Comparison of ENCODE assay signal across 8 mouse cellular contexts in the genomic region with DNA sequence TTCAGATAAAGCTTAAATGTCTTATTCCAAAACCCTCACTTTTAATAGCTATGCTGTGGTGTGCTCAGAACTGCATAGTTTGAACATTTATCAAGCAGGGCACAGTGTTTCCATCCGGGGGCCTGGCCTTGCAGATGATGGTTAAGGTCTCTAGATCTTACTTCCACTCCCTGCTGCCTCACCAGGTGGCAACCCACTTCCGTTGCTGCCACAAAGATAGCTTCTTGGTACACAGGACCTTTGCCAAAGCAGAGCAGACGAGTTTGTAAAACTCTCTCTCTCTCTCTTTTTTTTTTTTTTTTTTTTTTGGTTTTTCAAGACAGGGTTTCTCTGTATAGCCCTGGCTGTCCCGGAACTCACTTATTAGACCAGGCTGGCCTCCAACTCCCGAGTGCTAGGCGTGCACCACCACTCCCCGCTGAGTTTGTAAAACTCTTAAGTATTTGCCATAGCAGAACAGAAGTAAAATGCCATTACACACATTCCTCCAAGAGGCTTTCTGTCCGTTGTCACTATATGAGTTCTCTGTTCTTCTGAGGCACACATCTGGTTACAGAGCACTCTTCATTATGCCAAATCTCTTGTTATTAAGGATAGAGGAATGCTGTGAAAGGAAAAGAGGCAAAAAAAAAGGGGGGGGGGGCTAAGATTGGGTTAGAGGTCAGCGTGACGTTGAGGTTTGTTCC. TPM values are rescaled to one million over a fixed set of nuclear protein-coding genes. Genes with fewer than 3 reads are reported as not detected.
A peak's percentile ranks its signal among the peaks of the same experiment; 100 is the strongest.
DNase-seq lines count a peak whose midpoint lies in the region; ATAC-seq and TF ChIP-seq lines count a peak whose summit lies in the region.

No protein-coding gene starts in this region.

- no peaks in the 10 kb centered on the region for H3K9me3 ChIP-seq in heart, embryonic 16.5 days (replicated peaks; ENCODE audit: control insufficient read depth, low read length)
- H3K9me3 ChIP-seq in lung, embryonic 16.5 days (ENCODE audit: control insufficient read depth, low read length), result no peaks in the 10 kb centered on the region
- H3K9me3 ChIP-seq in stomach, embryonic 16.5 days (replicated peaks; ENCODE audit: control insufficient read depth, low read length), result no peaks in the 10 kb centered on the region

- H3K27ac ChIP-seq in heart, embryonic 16.5 days (ENCODE audit: low read length), result peak overlapping the region; percentile 53
- no peak overlapping the region for H3K27ac ChIP-seq in bone marrow, adult 2 months (ENCODE audit: control insufficient read depth, insufficient read depth, low read depth, low read length, poor library complexity)
- peak overlapping the region; percentile 97 for H3K27ac ChIP-seq in lung, embryonic 16.5 days (ENCODE audit: low read length)
- peak overlapping the region; percentile 62; the same call in 1 of the 2 replicates for H3K27ac ChIP-seq in stomach, embryonic 16.5 days (ENCODE audit: low read length)

- no peaks in the 10 kb centered on the region for H3K36me3 ChIP-seq in heart, embryonic 16.5 days (ENCODE audit: control insufficient read depth, insufficient read depth)
- no peaks in the 10 kb centered on the region for H3K36me3 ChIP-seq in lung, embryonic 16.5 days (ENCODE audit: control insufficient read depth, insufficient read depth, low read length)
- no peaks in the 10 kb centered on the region for H3K36me3 ChIP-seq in stomach, embryonic 16.5 days (ENCODE audit: control insufficient read depth, insufficient read depth, low read length)

- H3K9ac ChIP-seq in heart, embryonic 16.5 days (ENCODE audit: low read length), result peak overlapping the region; percentile 54
- H3K9ac ChIP-seq in lung, embryonic 16.5 days (ENCODE audit: low read length), result peak overlapping the region; percentile 45
- H3K9ac ChIP-seq in stomach, embryonic 16.5 days (ENCODE audit: low read length), result peak overlapping the region; percentile 55; the same call in 1 of the 2 replicates

- no peak for ATAC-seq in heart, embryonic 16.5 days (replicated peaks; ENCODE audit: extremely low read depth, insufficient read depth, low FRiP score)
- ATAC-seq in hematopoietic stem cell, adult 5-6 weeks (replicated peaks in 1 of 2; ENCODE audit: insufficient read depth in 1 of 2, low FRiP score in 2 of 2, low TSS enrichment in 1 of 2, low read depth in 1 of 2, poor library complexity in 2 of 2, severe bottlenecking in 2 of 2), result peak; percentile 22 to 41
- ATAC-seq in lung, embryonic 16.5 days (ENCODE audit: low read depth), result no peak; the same call in 1 of the 2 replicates
- no peak for ATAC-seq in stomach, embryonic 16.5 days (ENCODE audit: insufficient read depth, low FRiP score)

- peak overlapping the region; percentile 94 for H3K4me3 ChIP-seq in heart, embryonic 16.5 days (ENCODE audit: low read length)
- H3K4me3 ChIP-seq in bone marrow, adult 2 months (replicated peaks; ENCODE audit: control insufficient read depth, low read depth, low read length), result peak overlapping the region; percentile 2
- H3K4me3 ChIP-seq in lung, embryonic 16.5 days (ENCODE audit: low read length), result peak overlapping the region; percentile 89
- peak overlapping the region; percentile 89 for H3K4me3 ChIP-seq in stomach, embryonic 16.5 days (replicated peaks; ENCODE audit: low read length)

- H3K4me2 ChIP-seq in heart, embryonic 16.5 days (ENCODE audit: low read depth, low read length), result peak overlapping the region; percentile 79
- H3K4me2 ChIP-seq in lung, embryonic 16.5 days (ENCODE audit: low read depth, low read length), result peak overlapping the region; percentile 66
- H3K4me2 ChIP-seq in stomach, embryonic 16.5 days (ENCODE audit: low read depth, low read length), result peak overlapping the region; percentile 56

- intact Hi-C loops in heart, postnatal 36 days (cut with DNase I), result loop anchor here (10.0 kb wide), 2 partner anchors 341 to 411 kb away; a partner anchor contains a TSS

- peaks cover 19% of the 10 kb centered on the region for H3K4me1 ChIP-seq in heart, embryonic 16.5 days (ENCODE audit: control insufficient read depth, insufficient read depth, low read length)
- H3K4me1 ChIP-seq in bone marrow, adult 2 months (ENCODE audit: control insufficient read depth, insufficient read depth, low read length), result peaks cover 6% of the 10 kb centered on the region; the same call in 1 of the 2 replicates
- peaks cover 7% of the 10 kb centered on the region for H3K4me1 ChIP-seq in lung, embryonic 16.5 days (replicated peaks; ENCODE audit: control insufficient read depth, insufficient read depth, low read length)
- peaks cover 17% of the 10 kb centered on the region for H3K4me1 ChIP-seq in stomach, embryonic 16.5 days (ENCODE audit: control insufficient read depth, insufficient read depth, low read length)

- no peaks in the 10 kb centered on the region for H3K27me3 ChIP-seq in heart, embryonic 16.5 days (ENCODE audit: control insufficient read depth, insufficient read depth, low read length)
- H3K27me3 ChIP-seq in lung, embryonic 16.5 days (ENCODE audit: control insufficient read depth, insufficient read depth, low read depth, low read length), result no peaks in the 10 kb centered on the region
- no peaks in the 10 kb centered on the region for H3K27me3 ChIP-seq in stomach, embryonic 16.5 days (ENCODE audit: control insufficient read depth, insufficient read depth, low read length)

- no peak for TF ChIP-seq CTCF in bone marrow, adult 2 months (IDR thresholded peaks at IDR 0.05; ENCODE audit: control insufficient read depth, insufficient read depth, low read length)

- TF ChIP-seq POLR2A in bone marrow, adult 2 months (IDR thresholded peaks at IDR 0.05; ENCODE audit: borderline replicate concordance, control insufficient read depth, low read depth, low read length), result no peak

- 57% methylated on average over 10 of the region's 10 CpGs for WGBS in heart, embryonic 16.5 days
- 43% methylated on average over 10 of the region's 10 CpGs for WGBS in bone marrow, adult 2 months
- 54% methylated on average over 10 of the region's 10 CpGs for WGBS in lung, embryonic 16.5 days
- WGBS in stomach, embryonic 16.5 days, result 49% methylated on average over 10 of the region's 10 CpGs

- DNase-seq in heart, postnatal 36 days, result no peak
- no peak for DNase-seq in retina, embryonic 14.5 days (ENCODE audit: low spot score)
- DNase-seq in urinary bladder, adult 18-20 months (ENCODE audit: low spot score in 2 of 2), result no peak

RNA-seq across cellular contexts. Expression of a gene that starts 0.8 kb away (rescaled TPM):
- polyA plus RNA-seq in heart, embryonic 16.5 days (2015; fragmentation: Nextera tagmentation; extraction: Ambion mirVana), result 2.6 and 2.9 TPM in 2 replicates
- 10 to 100 TPM; 15.3 to 15.5 TPM for total RNA-seq in heart, postnatal 36 days (2021)
- polyA plus RNA-seq in bone marrow, adult 2 months (2011; ENCODE audit: insufficient read depth, insufficient read length, low replicate concordance, missing spikeins), result 9.7 and 11.1 TPM in 2 replicates
- 28.1 and 31.6 TPM in 2 replicates for total RNA-seq in hematopoietic stem cell, adult 5-6 weeks (2017)
- 4.1 and 4.6 TPM in 2 replicates for polyA plus RNA-seq in lung, embryonic 16.5 days (2015; fragmentation: Nextera tagmentation; extraction: Ambion mirVana)
- 7.7 and 9.3 TPM in 2 replicates for polyA plus RNA-seq in stomach, embryonic 16.5 days (2015; fragmentation: Nextera tagmentation; extraction: Ambion mirVana)

Comparison
In these comparisons a context has a peak if more than half of its experiments do, and no peak if none do; other contexts are left out.
1. ATAC-seq: peak in hematopoietic stem cell, adult 5-6 weeks (2 of 2); none in heart, embryonic 16.5 days (single experiment), lung, embryonic 16.5 days (single experiment) and stomach, embryonic 16.5 days (single experiment).
2. H3K4me3 ChIP-seq: peak in every context shown above with its lines; median percentile 94 in heart, embryonic 16.5 days; 89 in lung, embryonic 16.5 days; 89 in stomach, embryonic 16.5 days; 2 in bone marrow, adult 2 months.
3. Peak in every context shown above with its lines, with median percentiles within 50 percentile points of each other: H3K4me2 ChIP-seq and H3K9ac ChIP-seq.